Mouse (Mus musculus): ENCODE measurements around the gene Zbtb41. TPM values are rescaled to one million over a fixed set of nuclear protein-coding genes. Genes with fewer than 3 reads are reported as not detected.
"Not testable (repeated sequence)": the region's sequence is repeated elsewhere in the genome, so short reads cannot be mapped to it uniquely, and the experiment has no call there.

The Zbtb41 gene
- 7.0 and 7.6 TPM in 2 replicates for polyA plus RNA-seq (2012; rRNA removed)

- Histone ChIP-seq H3K4me3 (ENCODE audit: insufficient read depth, low read length) (peak within 1 kb of the TSS; percentile 63), H3K27ac (ENCODE audit: insufficient read depth, low read length) (peak within 1 kb of the TSS; percentile 46), H3K4me1 (ENCODE audit: control insufficient read depth, insufficient read depth, low read length) (peaks cover 11% of the 10 kb centered on the region)
- TF ChIP-seq POLR2A (IDR thresholded peaks at IDR 0.05; ENCODE audit: extremely low read depth, insufficient read depth, low read length) (peak; percentile 73; the same call in 1 of the 2 replicates), CTCF (IDR thresholded peaks at IDR 0.05; ENCODE audit: extremely low read depth, insufficient read depth, low read length) (peak; percentile 44; the same call in 1 of the 2 replicates)
Measured at GRCm38 (mm10) chr1:139421875-139422791, at the start of gene Zbtb41. TSS of gene Zbtb41 (plus strand) at chr1:139422288.

DNA sequence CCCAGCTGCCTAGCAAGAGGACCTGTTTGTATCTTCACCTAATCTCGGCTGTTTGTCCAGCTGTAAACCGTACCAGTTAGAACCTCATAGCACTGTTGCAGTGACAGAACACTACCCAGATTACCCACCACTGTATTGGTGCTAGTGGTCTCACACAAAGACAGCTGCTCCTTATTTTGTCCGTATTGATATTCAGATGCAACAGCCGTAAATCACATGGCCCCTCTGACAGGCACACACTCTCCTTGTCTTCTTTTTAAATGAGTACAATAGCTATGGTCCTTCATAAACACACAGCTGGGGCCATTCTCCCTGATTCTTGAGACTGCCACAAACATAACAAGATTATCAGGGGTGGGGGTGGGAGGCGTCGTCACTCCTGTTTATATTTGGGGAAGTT lies 46.2 kb upstream of the Zbtb41 start:
- TF ChIP-seq CTCF (IDR thresholded peaks at IDR 0.05; ENCODE audit: extremely low read depth, insufficient read depth, low read length) (no peak), POLR2A (IDR thresholded peaks at IDR 0.05; ENCODE audit: extremely low read depth, insufficient read depth, low read length) (no peak)
- Histone ChIP-seq H3K4me3 (ENCODE audit: insufficient read depth, low read length) (no peak overlapping the region), H3K4me1 (ENCODE audit: control insufficient read depth, insufficient read depth, low read length) (no peaks in the 10 kb centered on the region), H3K27ac (ENCODE audit: insufficient read depth, low read length) (no peak overlapping the region)

DNA sequence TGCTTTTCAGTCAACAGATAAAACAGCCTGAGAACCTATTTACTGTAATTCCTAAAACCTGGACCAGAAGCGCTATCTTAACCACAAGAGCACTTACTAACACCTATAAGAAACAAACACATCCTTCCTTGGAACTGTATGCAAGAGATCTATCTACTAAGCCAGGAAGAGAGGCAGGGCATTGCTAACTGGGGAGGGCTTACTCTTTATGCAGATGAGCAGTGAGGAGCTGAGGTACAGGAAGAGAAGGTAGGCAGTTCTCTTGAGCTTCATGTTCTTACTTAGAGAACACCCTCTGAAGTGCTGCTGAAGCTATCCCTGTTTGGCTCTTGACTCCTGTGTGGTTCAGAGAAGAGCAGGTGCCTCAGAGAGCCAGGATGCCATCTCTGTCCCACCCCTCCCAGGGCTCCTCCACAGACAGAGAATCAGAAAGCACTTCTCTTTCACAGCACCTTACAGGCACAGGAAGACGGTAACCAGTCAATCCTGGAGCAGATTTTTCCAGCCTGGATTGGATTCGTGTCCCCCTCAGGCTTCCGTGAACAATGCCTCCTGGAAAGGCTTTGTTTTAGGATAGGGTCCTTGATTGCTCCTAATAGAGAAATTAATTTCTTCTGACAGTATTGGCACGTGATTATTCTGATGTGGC lies 45.3 kb upstream of the Zbtb41 start, which contains the start of gene Crb1:
Gene Crb1, minus strand, starts transcription at position 463 of the 649 bp plus-strand sequence.
- Histone ChIP-seq H3K27ac (ENCODE audit: insufficient read depth, low read length) (no peak within 1 kb of the TSS), H3K4me1 (ENCODE audit: control insufficient read depth, insufficient read depth, low read length) (no peaks in the 10 kb centered on the region), H3K4me3 (ENCODE audit: insufficient read depth, low read length) (no peak within 1 kb of the TSS)
- no peak for TF ChIP-seq CTCF (IDR thresholded peaks at IDR 0.05; ENCODE audit: extremely low read depth, insufficient read depth, low read length)
- TF ChIP-seq POLR2A (IDR thresholded peaks at IDR 0.05; ENCODE audit: extremely low read depth, insufficient read depth, low read length): no peak

DNA sequence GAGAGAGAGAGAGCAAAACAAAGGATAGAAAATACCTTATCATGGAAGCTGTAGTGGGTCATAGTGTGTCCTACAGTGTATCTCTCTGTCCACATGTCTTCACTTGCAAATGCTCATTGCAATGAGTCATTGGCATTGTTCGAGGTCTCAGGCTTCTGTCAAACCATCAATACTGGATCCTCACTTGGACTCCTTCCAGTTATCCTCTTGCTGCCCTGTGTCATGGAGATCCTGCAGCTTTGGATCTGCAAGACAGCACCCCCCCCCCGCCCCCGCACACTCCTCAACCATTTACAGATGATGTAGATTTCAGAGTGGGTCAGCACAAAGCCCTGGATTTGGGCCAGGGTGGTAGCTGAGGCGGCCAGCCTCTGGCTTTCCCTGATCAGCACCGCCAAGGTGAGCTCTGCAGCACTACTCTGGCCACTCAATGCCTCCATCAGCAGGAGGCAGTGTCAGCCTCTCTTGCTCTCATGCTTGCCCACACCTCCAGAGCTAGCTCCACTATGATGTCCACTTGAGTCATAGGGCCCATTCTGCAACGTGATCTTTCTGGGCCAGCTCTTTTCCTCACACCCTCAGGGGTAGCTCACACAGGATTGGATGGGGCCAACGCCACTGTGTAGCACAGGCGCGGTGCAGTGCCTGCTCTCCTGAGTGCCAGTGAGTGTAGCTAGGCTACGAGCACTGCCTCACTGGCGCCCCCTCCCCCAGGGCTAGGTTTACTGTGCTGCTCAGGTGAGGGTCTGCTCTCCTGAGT lies 43.0 kb upstream of the Zbtb41 start:
- Histone ChIP-seq H3K27ac (ENCODE audit: insufficient read depth, low read length) (no peak overlapping the region), H3K4me3 (ENCODE audit: insufficient read depth, low read length) (no peak overlapping the region), H3K4me1 (ENCODE audit: control insufficient read depth, insufficient read depth, low read length) (no peaks in the 10 kb centered on the region)
- no peak for TF ChIP-seq CTCF (IDR thresholded peaks at IDR 0.05; ENCODE audit: extremely low read depth, insufficient read depth, low read length)
- TF ChIP-seq POLR2A (IDR thresholded peaks at IDR 0.05; ENCODE audit: extremely low read depth, insufficient read depth, low read length): no peak

GRCm38 (mm10) chr1:139379621-139379984 lies 42.5 kb upstream of the Zbtb41 start:
- Histone ChIP-seq H3K27ac (ENCODE audit: insufficient read depth, low read length) (no peak overlapping the region), H3K4me1 (ENCODE audit: control insufficient read depth, insufficient read depth, low read length) (no peaks in the 10 kb centered on the region), H3K4me3 (ENCODE audit: insufficient read depth, low read length) (no peak overlapping the region)
- no peak for TF ChIP-seq POLR2A (IDR thresholded peaks at IDR 0.05; ENCODE audit: extremely low read depth, insufficient read depth, low read length)
- TF ChIP-seq CTCF (IDR thresholded peaks at IDR 0.05; ENCODE audit: extremely low read depth, insufficient read depth, low read length): no peak

- no peak overlapping the region for H3K4me3 ChIP-seq (ENCODE audit: insufficient read depth, low read length)
- H3K4me1 ChIP-seq (ENCODE audit: control insufficient read depth, insufficient read depth, low read length): no peaks in the 10 kb centered on the region
- no peak overlapping the region for H3K27ac ChIP-seq (ENCODE audit: insufficient read depth, low read length)
- TF ChIP-seq POLR2A (IDR thresholded peaks at IDR 0.05; ENCODE audit: extremely low read depth, insufficient read depth, low read length) (no peak), CTCF (IDR thresholded peaks at IDR 0.05; ENCODE audit: extremely low read depth, insufficient read depth, low read length) (no peak)
Measured at GRCm38 (mm10) chr1:139391747-139392146, 30.3 kb upstream of the Zbtb41 start.

DNA sequence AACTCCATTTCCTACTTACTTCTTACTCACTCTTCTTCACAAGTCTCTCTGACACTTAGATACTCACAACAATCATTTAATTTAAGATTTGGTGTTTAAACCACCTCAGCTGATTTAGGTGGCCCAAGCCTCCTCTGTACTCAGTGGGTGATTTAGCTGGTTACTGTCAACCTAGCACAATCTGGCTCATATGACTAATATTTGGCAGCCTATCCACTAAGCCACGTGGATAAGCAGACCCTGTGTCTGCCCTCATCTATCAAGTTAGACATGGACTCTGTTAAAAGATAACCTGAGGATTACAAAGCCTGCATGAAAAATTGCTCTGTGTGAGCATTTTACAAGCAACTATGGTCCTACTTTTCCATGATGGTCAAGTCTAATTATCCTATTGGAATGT lies 25.5 kb upstream of the Zbtb41 start:
- no peaks in the 10 kb centered on the region for H3K4me1 ChIP-seq (ENCODE audit: control insufficient read depth, insufficient read depth, low read length)
- no peak overlapping the region for H3K27ac ChIP-seq (ENCODE audit: insufficient read depth, low read length)
- no peak overlapping the region for H3K4me3 ChIP-seq (ENCODE audit: insufficient read depth, low read length)
- TF ChIP-seq CTCF (IDR thresholded peaks at IDR 0.05; ENCODE audit: extremely low read depth, insufficient read depth, low read length) (no peak), POLR2A (IDR thresholded peaks at IDR 0.05; ENCODE audit: extremely low read depth, insufficient read depth, low read length) (no peak)

GRCm38 (mm10) chr1:139405766-139406165 lies 16.3 kb upstream of the Zbtb41 start:
- Histone ChIP-seq H3K4me3 (ENCODE audit: insufficient read depth, low read length) (no peak overlapping the region), H3K4me1 (ENCODE audit: control insufficient read depth, insufficient read depth, low read length) (no peaks in the 10 kb centered on the region), H3K27ac (ENCODE audit: insufficient read depth, low read length) (no peak overlapping the region)
- TF ChIP-seq CTCF (IDR thresholded peaks at IDR 0.05; ENCODE audit: extremely low read depth, insufficient read depth, low read length): no peak
- no peak for TF ChIP-seq POLR2A (IDR thresholded peaks at IDR 0.05; ENCODE audit: extremely low read depth, insufficient read depth, low read length)

- Histone ChIP-seq H3K27ac (ENCODE audit: insufficient read depth, low read length) (no peak overlapping the region), H3K4me1 (ENCODE audit: control insufficient read depth, insufficient read depth, low read length) (no peaks in the 10 kb centered on the region), H3K4me3 (ENCODE audit: insufficient read depth, low read length) (no peak overlapping the region)
- TF ChIP-seq POLR2A (IDR thresholded peaks at IDR 0.05; ENCODE audit: extremely low read depth, insufficient read depth, low read length): no peak
- TF ChIP-seq CTCF (IDR thresholded peaks at IDR 0.05; ENCODE audit: extremely low read depth, insufficient read depth, low read length): 0 out of 2 replicates have a peak, but pooled peaks have one; percentile 3
Measured at GRCm38 (mm10) chr1:139407701-139408100, 14.4 kb upstream of the Zbtb41 start.

DNA sequence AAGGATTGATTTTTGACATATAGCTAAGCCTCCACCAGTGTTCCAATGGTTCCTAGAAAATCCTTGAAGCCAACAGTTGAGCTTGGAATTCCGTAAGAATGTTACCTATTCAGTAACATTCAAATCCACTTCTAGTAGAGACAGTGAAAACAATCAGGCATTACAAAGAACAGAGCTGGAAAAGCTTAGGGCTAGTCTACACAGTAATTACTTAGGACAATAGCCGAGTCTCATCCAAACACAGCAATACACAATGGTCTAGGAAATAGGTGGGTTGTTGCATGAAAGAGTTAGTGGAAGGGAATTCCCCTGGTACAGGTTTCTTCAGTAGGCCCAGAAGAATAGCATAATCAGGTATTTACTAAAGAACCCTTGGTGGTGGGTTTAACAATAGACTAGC lies 9.7 kb upstream of the Zbtb41 start:
- H3K4me1 ChIP-seq (ENCODE audit: control insufficient read depth, insufficient read depth, low read length); H3K4me3 ChIP-seq (ENCODE audit: insufficient read depth, low read length); H3K27ac ChIP-seq (ENCODE audit: insufficient read depth, low read length): not testable (repeated sequence)
